Mouse (Mus musculus) thymus, postnatal 36 days (tissue): ENCODE results near the gene Mllt11.

ENCODE experiments used
- DNase-seq, 2 experiments: peaks; one replicate each; pipeline ENCODE4 v3.0.0; 2022; ENCODE audit warnings: mixed read lengths in 2 of 2

Gene Mllt11

DNA sequence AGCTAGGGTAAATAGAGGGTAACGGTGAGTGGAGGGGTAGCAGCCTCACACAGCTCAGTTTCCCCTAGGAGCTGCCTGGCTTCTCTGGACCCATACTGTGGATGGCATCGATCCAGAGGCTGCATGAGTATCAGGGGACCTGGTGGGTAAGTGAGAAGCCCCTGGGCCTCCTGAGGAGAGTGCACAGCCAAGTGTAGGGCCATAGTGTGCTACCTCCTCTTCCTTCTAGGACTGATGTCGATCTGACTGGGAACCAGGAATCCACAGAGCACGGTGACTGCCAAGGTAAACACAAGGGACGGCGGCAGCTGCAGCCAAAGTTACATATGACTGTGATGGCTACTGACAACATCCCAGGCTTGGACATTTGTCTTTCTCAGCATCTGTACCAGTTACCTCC is 60.9 kb downstream of the Mllt11 start:
- no peak for DNase-seq

DNA sequence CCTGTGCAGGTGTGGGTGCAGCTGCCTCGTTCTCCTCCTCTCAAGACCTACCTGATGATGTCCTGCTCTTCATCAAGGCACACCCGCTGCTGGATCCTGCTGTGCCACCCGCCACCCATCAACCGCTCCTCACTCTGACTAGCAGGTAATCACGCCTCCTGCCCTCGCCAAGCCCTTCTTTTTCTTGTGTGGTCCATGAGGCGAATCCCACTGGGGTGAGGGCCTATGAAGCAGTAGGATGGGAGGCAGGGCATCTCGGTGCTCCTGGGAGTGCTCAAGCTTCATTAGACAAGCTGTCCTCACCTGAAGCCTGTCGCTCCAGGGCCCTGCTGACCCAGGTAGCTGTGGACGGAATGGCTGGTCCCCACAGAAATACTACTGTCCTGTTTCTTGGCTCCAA is 62.0 kb downstream of the Mllt11 start:
- DNase-seq, result no peak
